Mouse (Mus musculus): ENCODE data around the gene Msx1. TPM values are rescaled to one million over a fixed set of nuclear protein-coding genes. Genes with fewer than 3 reads are reported as not detected.

The Msx1 gene
- total RNA-seq, 2 experiments from 2014 or later = 7.0 to 16.7 TPM

DNA sequence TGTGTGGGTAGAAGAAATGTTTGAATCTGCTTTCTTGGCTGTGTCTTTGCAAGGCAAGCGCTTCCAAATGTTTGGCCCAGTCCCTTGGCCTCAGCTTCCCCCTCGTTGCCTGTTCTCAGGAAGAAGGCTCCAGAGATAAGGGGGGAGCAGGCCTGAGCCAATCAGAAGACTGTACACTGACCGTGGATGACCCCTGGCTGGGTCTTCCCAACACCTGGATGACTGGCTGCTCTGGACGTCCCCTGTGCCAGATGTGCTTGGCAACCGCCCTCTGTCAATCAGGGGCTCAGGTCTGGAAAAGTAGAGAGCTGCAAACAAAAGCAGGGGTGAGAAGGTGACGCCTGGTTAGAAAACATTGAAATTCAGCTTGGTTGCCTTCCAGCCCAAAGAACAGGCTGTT is 27.1 kb downstream of the Msx1 start:
- no peak for DNase-seq (ENCODE audit: low spot score in 2 of 2)

DNA sequence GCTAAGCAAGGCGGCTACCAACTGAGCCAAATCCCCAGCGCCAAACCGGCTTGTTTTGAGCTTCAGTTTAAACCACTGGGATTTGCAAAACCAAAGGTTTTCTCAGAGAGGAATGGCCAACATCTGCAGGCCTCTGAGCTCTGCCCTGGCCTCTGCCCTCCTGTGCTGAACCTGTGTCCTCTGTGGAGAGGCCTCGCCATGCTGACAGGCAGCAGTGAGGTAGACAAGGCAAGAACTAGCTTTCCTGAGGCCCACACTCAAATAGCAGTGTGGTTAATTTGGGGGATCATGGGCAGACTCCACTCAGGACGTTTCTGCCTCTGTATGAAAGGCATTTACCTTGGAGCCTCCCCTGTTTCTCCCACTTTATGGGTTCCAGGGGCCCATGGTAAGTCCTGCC is 27.6 kb downstream of the Msx1 start:
- DNase-seq (ENCODE audit: low spot score in 2 of 2) = no peak

DNA sequence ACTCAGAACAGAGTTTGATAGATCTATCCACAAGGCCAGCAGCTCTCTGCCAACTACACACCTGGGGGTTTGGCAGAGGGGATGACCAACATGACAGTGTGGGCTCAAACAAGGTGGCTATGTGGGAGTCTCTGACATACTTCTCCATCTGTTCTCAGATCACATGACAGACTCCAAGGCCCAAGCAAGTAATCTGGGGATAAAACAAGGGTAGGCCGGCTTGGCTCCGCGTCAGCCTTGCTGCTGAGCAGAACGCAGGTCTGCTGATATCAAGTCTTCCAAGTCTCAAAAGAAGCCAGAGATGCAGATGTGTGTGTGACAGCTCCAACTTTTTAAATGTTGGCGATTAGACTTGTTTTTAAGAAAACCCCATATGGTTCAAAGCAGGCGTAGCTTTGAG is 28.7 kb downstream of the Msx1 start:
- no peak for DNase-seq (ENCODE audit: low spot score in 2 of 2)

DNA sequence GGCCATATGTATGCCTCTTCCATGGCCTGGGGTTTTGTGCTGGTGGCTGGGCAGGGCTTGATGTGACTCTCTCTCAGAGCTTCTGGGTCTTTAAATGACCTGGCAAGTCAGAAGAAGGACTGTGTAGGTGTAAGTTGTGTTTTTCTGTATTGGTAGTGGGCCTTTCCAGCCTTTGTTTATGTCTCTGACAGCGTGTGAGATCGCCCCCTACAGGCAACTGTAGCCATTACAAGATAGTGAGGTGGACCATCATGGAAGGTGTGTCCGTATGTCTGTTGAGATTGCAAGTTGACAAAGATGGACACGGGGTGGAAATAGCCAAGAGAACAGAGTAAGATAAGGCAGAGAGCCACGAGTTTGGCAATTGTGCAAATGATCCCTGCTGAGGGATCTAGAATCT is 32.2 kb downstream of the Msx1 start:
- DNase-seq (ENCODE audit: low spot score in 2 of 2) = no peak

DNA sequence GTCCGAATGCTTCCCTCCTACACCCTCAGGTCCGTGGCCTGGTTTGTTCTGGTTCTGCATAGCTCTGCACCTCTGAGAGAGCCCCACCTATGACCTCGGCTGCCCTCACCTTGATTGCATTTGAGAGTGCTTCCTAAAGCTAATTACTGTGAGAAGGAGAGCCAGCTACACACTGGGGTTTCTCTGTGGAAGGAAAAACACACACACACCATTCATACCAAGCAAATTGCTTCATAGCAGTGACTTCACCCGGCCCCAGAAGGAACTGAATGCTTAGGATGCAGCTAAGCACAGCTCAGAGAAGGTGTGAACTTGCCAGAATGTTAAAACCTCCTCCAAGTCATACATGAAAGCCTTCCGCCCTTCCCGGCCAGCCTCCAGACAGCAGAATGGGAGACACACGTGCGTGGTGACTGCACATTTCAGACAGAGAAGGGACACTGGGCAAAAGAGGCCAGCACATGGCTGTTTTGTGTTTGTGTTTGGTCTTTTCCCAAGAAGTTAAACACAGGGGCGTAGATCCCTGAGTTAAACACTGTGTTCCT is 39.5 kb downstream of the Msx1 start:
- no peak for DNase-seq (ENCODE audit: low spot score in 2 of 2)

DNA sequence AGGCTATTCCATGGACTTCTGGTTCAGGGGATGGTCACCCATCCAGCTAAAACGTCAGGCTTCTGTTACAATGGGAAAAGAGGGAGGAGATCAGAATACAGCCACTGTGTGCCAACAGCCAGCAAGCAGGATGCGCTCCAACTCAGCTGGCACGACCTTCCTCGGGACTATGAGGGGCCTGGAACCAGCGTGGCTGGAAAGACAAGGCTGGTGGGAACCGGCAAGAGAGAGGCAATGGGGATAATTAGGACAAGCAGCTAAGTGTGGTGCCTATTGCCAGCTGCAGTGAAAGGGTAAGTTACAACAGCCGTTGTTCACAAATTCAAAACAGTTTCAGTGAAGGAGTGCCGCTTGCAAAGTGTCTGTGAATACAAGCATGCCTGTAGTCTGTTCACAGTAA is 41.1 kb downstream of the Msx1 start:
- peak; percentile 52 to 67 for DNase-seq (ENCODE audit: low spot score in 2 of 2)

DNA sequence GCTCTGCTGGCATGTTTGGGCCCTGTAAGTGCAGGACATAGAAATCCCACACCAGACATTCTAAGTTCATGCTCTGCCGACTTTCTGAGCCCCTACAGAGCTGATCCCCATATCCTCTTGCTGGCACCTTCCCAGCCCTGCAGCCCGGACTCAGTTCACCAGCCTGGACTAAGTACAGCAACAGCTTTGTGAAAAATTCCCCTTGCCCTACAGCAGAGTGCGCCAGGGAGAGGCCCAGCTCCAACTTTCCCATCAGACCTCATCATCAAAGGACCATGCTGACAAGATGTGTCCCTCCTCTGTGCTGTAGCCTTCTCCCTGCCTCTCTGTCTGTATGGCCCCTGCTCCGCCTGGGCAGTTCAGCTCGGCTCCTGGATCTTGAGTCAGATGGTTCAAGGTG is 48.7 kb downstream of the Msx1 start:
- no peak for DNase-seq (ENCODE audit: low spot score in 2 of 2)

DNA sequence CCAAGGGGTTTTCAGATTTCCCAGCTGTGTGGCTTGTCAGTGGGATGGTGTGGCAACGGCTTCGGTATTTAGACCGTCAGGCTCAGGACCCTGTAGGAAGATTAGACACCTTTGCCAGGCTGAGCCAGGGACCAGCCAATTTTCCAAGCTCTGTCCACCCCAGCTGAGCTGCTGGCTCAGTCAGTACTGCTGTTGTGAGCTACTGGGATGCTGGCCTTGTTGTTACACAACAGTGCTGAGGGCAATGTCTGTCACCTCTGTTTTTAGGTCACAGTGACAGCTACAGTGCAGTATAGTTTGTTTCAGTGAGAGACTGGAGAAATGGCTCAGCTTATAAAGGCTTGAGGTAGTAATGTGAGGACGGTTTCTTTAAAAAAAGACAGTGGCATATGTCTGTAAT is 50.4 kb downstream of the Msx1 start:
- DNase-seq (ENCODE audit: low spot score in 2 of 2) = no peak

DNA sequence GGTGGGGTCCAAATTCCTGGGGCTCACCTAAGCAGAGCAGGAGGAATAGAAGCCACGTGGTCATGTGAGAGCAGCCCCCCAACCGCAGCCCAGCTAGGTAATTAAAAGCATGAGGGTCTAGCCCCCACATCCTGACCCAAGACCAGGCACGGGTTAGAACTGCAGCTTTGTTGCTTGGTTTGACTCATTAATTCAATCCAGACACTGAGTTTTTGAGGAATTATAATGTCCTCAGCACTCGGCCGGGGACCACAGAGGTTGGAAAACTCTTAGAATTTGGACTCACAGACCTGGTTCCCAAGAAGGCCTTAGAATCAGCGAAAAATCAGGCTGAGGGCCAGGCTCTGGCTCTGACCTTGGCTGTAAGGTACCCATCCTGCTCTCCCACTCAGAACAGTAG is 53.5 kb downstream of the Msx1 start:
- no peak for DNase-seq (ENCODE audit: low spot score in 2 of 2)

Other genes with a start within 250 kb of the Msx1 start
- gene Stk32b, start 107.4 kb downstream of the Msx1 start, total RNA-seq (2021) = 1 to 10 TPM; 7.5 to 8.1 TPM
- gene Cytl1, start 89.1 kb downstream of the Msx1 start, total RNA-seq (2021) = under 1 TPM in 1 of 2 experiments, not detected in 1; 0.92 TPM
- gene Stx18, start 214.2 kb upstream of the Msx1 start, total RNA-seq (2021) = 10 to 100 TPM; 36.8 to 38.3 TPM

Data from layer of hippocampus, postnatal 14 days (tissue).